Mouse (Mus musculus): ENCODE measurements around the gene Myt1. TPM values are rescaled to one million over a fixed set of nuclear protein-coding genes. Genes with fewer than 3 reads are reported as not detected.

The Myt1 gene
- total RNA-seq, 1 experiment, result 0.09 TPM

DNA sequence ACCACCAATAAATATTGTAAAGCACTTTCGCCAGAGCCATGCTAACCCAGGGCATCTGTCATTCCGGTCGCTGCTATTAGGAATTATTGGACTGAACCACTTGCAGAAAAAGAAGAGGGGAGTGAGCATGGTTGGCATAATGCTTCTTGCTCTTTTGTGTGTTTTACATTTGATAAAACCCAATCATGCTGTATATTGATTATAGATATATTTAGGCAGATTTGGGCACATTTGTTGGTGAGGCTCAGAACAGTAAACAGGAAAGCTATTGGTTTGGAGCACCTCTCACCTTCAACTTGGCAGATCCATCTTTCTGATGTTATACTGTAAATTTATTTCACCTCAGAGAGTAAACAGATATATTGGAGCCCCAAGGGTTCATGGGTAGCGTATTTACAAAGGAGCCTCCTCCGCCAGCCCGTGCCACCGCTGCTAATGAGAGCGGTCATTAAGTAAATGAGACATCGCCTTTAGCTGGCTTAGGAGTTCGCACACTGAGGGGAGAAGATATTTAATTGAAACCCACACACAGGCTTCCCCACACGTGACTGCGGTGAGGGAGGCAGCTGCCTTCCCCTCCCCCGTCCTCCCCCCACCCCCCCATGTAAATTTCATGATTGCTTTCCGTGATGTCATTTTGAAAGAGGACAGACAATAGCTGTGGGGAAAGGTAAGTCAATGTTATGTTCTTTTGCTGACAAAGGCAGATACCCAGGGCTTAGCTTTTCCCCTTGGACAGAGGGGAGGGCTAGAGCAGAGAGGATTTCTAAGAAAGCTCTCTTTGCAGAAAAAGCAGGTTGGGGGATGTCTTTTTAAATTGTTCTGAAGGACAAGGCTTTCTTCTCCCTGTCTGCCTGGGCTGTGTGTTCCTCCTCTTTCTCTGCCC lies 3.8 kb downstream of the Myt1 start:
- Histone ChIP-seq H3K4me3 (ENCODE audit: insufficient read depth in 1 of 2, low read depth in 1 of 2, low read length in 2 of 2, poor library complexity in 1 of 2, severe bottlenecking in 1 of 2) (no peak overlapping the region), H3K9me3 (ENCODE audit: control insufficient read depth, insufficient read depth, low read depth, low read length) (no peaks in the 10 kb centered on the region), H3K4me1 (ENCODE audit: control insufficient read depth in 2 of 2, insufficient read depth in 2 of 2, low read length in 2 of 2, poor library complexity in 1 of 2) (no peaks in the 10 kb centered on the region), H3K9ac (ENCODE audit: insufficient read depth, low read depth, low read length, poor library complexity, severe bottlenecking) (no peak overlapping the region), H3K36me3 (ENCODE audit: control insufficient read depth, insufficient read depth, low read length, poor library complexity, severe bottlenecking) (no peaks in the 10 kb centered on the region), H3K27ac (ENCODE audit: insufficient read depth, low read depth, low read length, poor library complexity, severe bottlenecking) (no peak overlapping the region)
- DNase-seq (ENCODE audit: low read depth, low spot score), result no peak
- in situ Hi-C loops (cut with MboI; ENCODE audit: low sequenced_read_pairs in 2 of 2, unreplicated experiment in 2 of 2), result no loop called here
- TF ChIP-seq ZNF384 (IDR thresholded peaks at IDR 0.05; ENCODE audit: low read depth, low read length) (no peak), CHD2 (IDR thresholded peaks at IDR 0.05; ENCODE audit: low read depth, low read length) (no peak), HCFC1 (IDR thresholded peaks at IDR 0.05; ENCODE audit: borderline replicate concordance, insufficient read depth, low read length) (no peak), MAFK (IDR thresholded peaks at IDR 0.05; ENCODE audit: insufficient read depth, low read depth, low read length) (no peak), ZC3H11A (IDR thresholded peaks at IDR 0.05; ENCODE audit: borderline replicate concordance, low read depth, low read length) (no peak)

DNA sequence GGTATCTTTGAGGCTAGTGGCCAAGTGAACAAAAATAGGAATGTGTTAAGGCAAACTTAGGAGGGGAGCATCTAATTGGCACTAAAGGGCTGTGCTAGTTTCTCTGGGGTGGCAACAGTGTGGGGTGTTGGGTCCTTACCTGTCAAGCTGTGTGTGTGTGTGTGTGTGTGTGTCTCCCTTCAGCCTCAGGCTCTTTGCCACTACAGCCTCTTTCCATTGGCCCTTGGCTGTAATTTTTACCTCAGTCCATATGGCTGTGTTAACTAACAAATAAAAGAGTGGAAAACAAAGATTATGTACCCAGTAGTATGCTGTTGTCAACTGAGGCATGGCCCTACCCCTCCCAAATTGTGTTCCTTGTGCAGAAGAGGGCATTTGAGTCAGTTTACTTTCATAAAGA lies 5.3 kb downstream of the Myt1 start:
- no peak overlapping the region for H3K27ac ChIP-seq (ENCODE audit: insufficient read depth, low read depth, low read length, poor library complexity, severe bottlenecking)
- in situ Hi-C loops (cut with MboI; ENCODE audit: low sequenced_read_pairs in 2 of 2, unreplicated experiment in 2 of 2), result no loop called here
- H3K9me3 ChIP-seq (ENCODE audit: control insufficient read depth, insufficient read depth, low read depth, low read length), result no peaks in the 10 kb centered on the region
- no peaks in the 10 kb centered on the region for H3K36me3 ChIP-seq (ENCODE audit: control insufficient read depth, insufficient read depth, low read length, poor library complexity, severe bottlenecking)
- no peak for TF ChIP-seq HCFC1 (IDR thresholded peaks at IDR 0.05; ENCODE audit: borderline replicate concordance, insufficient read depth, low read length)
- TF ChIP-seq ZNF384 (IDR thresholded peaks at IDR 0.05; ENCODE audit: low read depth, low read length), result no peak
- no peak for TF ChIP-seq CHD2 (IDR thresholded peaks at IDR 0.05; ENCODE audit: low read depth, low read length)
- no peak for TF ChIP-seq ZC3H11A (IDR thresholded peaks at IDR 0.05; ENCODE audit: borderline replicate concordance, low read depth, low read length)
- no peak for TF ChIP-seq MAFK (IDR thresholded peaks at IDR 0.05; ENCODE audit: insufficient read depth, low read depth, low read length)
- no peak for DNase-seq (ENCODE audit: low read depth, low spot score)
- H3K4me3 ChIP-seq (ENCODE audit: insufficient read depth in 1 of 2, low read depth in 1 of 2, low read length in 2 of 2, poor library complexity in 1 of 2, severe bottlenecking in 1 of 2), result no peak overlapping the region
- H3K9ac ChIP-seq (ENCODE audit: insufficient read depth, low read depth, low read length, poor library complexity, severe bottlenecking), result no peak overlapping the region
- peaks cover 0 to 3% of the 10 kb centered on the region in 2 experiments; a peak in 2 of 4 replicates for H3K4me1 ChIP-seq (ENCODE audit: control insufficient read depth in 2 of 2, insufficient read depth in 2 of 2, low read length in 2 of 2, poor library complexity in 1 of 2)

DNA sequence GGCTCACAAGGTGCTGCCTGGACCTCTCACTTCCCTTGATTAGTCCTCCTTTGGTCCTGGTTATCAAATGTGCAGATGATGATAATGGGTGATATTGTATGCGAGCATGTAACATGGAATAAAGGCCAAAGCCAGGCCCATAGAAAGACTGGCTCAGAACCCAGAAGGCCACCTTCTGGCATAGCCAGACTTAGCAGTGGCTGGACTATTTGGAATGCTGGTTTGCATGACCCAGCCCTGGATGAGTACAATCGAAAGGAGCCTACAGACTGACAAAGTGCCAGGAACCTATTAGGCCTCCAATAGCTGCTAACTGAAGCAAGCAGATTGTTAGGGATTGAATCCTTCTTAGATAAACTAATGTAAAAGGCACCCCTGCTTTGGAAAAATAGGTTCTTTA lies 6.3 kb downstream of the Myt1 start:
- TF ChIP-seq MAFK (IDR thresholded peaks at IDR 0.05; ENCODE audit: insufficient read depth, low read depth, low read length) (no peak), CHD2 (IDR thresholded peaks at IDR 0.05; ENCODE audit: low read depth, low read length) (no peak), HCFC1 (IDR thresholded peaks at IDR 0.05; ENCODE audit: borderline replicate concordance, insufficient read depth, low read length) (no peak), ZC3H11A (IDR thresholded peaks at IDR 0.05; ENCODE audit: borderline replicate concordance, low read depth, low read length) (no peak), ZNF384 (IDR thresholded peaks at IDR 0.05; ENCODE audit: low read depth, low read length) (no peak)
- Histone ChIP-seq H3K4me3 (ENCODE audit: insufficient read depth in 1 of 2, low read depth in 1 of 2, low read length in 2 of 2, poor library complexity in 1 of 2, severe bottlenecking in 1 of 2) (no peak overlapping the region), H3K27ac (ENCODE audit: insufficient read depth, low read depth, low read length, poor library complexity, severe bottlenecking) (no peak overlapping the region), H3K4me1 (ENCODE audit: control insufficient read depth in 2 of 2, insufficient read depth in 2 of 2, low read length in 2 of 2, poor library complexity in 1 of 2) (peaks cover 0 to 3% of the 10 kb centered on the region in 2 experiments; a peak in 2 of 4 replicates), H3K9ac (ENCODE audit: insufficient read depth, low read depth, low read length, poor library complexity, severe bottlenecking) (no peak overlapping the region), H3K36me3 (ENCODE audit: control insufficient read depth, insufficient read depth, low read length, poor library complexity, severe bottlenecking) (no peaks in the 10 kb centered on the region), H3K9me3 (ENCODE audit: control insufficient read depth, insufficient read depth, low read depth, low read length) (no peaks in the 10 kb centered on the region)
- DNase-seq (ENCODE audit: low read depth, low spot score), result no peak
- in situ Hi-C loops (cut with MboI; ENCODE audit: low sequenced_read_pairs in 2 of 2, unreplicated experiment in 2 of 2), result no loop called here

DNA sequence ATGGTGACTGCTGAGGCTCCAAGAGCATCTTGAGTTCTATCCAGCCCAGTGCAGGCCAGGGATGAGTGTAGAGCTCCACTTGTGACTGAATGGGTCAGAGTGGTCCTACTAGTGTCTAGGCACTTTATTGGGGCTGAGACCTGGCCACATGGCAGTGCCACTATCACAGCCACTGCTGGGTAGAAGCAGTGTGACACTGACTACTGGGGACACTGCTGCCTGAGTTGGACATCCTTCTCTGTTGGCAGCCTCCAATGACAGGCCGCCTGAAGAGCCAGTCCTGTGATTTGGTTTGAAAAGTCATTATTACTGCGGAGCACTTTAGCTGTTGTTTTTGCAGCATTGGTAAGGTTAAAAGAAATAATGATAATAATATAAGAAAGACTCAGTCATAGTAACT lies 10.1 kb downstream of the Myt1 start:
- in situ Hi-C loops (cut with MboI; ENCODE audit: low sequenced_read_pairs in 2 of 2, unreplicated experiment in 2 of 2), result no loop called here
- no peak overlapping the region for H3K9ac ChIP-seq (ENCODE audit: insufficient read depth, low read depth, low read length, poor library complexity, severe bottlenecking)
- TF ChIP-seq MAFK (IDR thresholded peaks at IDR 0.05; ENCODE audit: insufficient read depth, low read depth, low read length) (no peak), CHD2 (IDR thresholded peaks at IDR 0.05; ENCODE audit: low read depth, low read length) (no peak), ZNF384 (IDR thresholded peaks at IDR 0.05; ENCODE audit: low read depth, low read length) (no peak), ZC3H11A (IDR thresholded peaks at IDR 0.05; ENCODE audit: borderline replicate concordance, low read depth, low read length) (no peak), HCFC1 (IDR thresholded peaks at IDR 0.05; ENCODE audit: borderline replicate concordance, insufficient read depth, low read length) (no peak)
- no peaks in the 10 kb centered on the region for H3K9me3 ChIP-seq (ENCODE audit: control insufficient read depth, insufficient read depth, low read depth, low read length)
- H3K4me3 ChIP-seq (ENCODE audit: insufficient read depth in 1 of 2, low read depth in 1 of 2, low read length in 2 of 2, poor library complexity in 1 of 2, severe bottlenecking in 1 of 2), result no peak overlapping the region
- H3K27ac ChIP-seq (ENCODE audit: insufficient read depth, low read depth, low read length, poor library complexity, severe bottlenecking), result no peak overlapping the region
- DNase-seq (ENCODE audit: low read depth, low spot score), result no peak
- H3K4me1 ChIP-seq (ENCODE audit: control insufficient read depth in 2 of 2, insufficient read depth in 2 of 2, low read length in 2 of 2, poor library complexity in 1 of 2), result peaks cover 0 to 3% of the 10 kb centered on the region in 2 experiments; a peak in 2 of 4 replicates
- H3K36me3 ChIP-seq (ENCODE audit: control insufficient read depth, insufficient read depth, low read length, poor library complexity, severe bottlenecking), result no peaks in the 10 kb centered on the region

All from ES-E14 (cell line).